Mouse (Mus musculus): ENCODE results near the gene Uqcc3.
"Not testable (repeated sequence)": the region's sequence is repeated elsewhere in the genome, so short reads cannot be mapped to it uniquely, and the experiment has no call there.

Uqcc3 gene

GRCm38 (mm10) chr19:8850402-8850901 lies 30.3 kb downstream of the Uqcc3 start, which contains the start of gene Lrrn4cl:
TSS of gene Lrrn4cl (plus strand) at chr19:8850768.
- no peak for DNase-seq (ENCODE audit: extremely low spot score, low spot score)

- DNase-seq (ENCODE audit: extremely low spot score, low spot score), result no peak
Measured at GRCm38 (mm10) chr19:8848356-8848755, 32.4 kb downstream of the Uqcc3 start.

GRCm38 (mm10) chr19:8844371-8845129 lies 36.2 kb downstream of the Uqcc3 start:
- DNase-seq (ENCODE audit: extremely low spot score, low spot score), result peak; percentile 70

- DNase-seq (ENCODE audit: extremely low spot score, low spot score), result no peak
Measured at GRCm38 (mm10) chr19:8842961-8843360, 37.8 kb downstream of the Uqcc3 start.

- no peak for DNase-seq (ENCODE audit: extremely low spot score, low spot score)
Measured at GRCm38 (mm10) chr19:8841012-8841411, 39.7 kb downstream of the Uqcc3 start.

- DNase-seq (ENCODE audit: extremely low spot score, low spot score), result no peak
Measured at GRCm38 (mm10) chr19:8839908-8840791, 40.6 kb downstream of the Uqcc3 start.

GRCm38 (mm10) chr19:8839103-8839907 lies 41.4 kb downstream of the Uqcc3 start, which contains the start of gene Gng3:
TSS of gene Gng3 (minus strand) at chr19:8839194.
- DNase-seq (ENCODE audit: extremely low spot score, low spot score), result no peak

GRCm38 (mm10) chr19:8838041-8838730 lies 42.5 kb downstream of the Uqcc3 start:
- DNase-seq (ENCODE audit: extremely low spot score, low spot score), result no peak

GRCm38 (mm10) chr19:8837251-8837791 lies 43.4 kb downstream of the Uqcc3 start, which contains the start of gene Bscl2:
TSS of gene Bscl2 (plus strand) at chr19:8837467.
- peak; percentile 87 for DNase-seq (ENCODE audit: extremely low spot score, low spot score)

- DNase-seq (ENCODE audit: extremely low spot score, low spot score), result not testable (repeated sequence)
Measured at GRCm38 (mm10) chr19:8836327-8836726, 44.4 kb downstream of the Uqcc3 start.

GRCm38 (mm10) chr19:8832971-8833370 lies 47.8 kb downstream of the Uqcc3 start:
- DNase-seq (ENCODE audit: extremely low spot score, low spot score), result no peak

GRCm38 (mm10) chr19:8831262-8831661 lies 49.5 kb downstream of the Uqcc3 start:
- DNase-seq (ENCODE audit: extremely low spot score, low spot score), result no peak

GRCm38 (mm10) chr19:8830664-8831063 lies 50.1 kb downstream of the Uqcc3 start:
- no peak for DNase-seq (ENCODE audit: extremely low spot score, low spot score)

Measured in neural tube, embryonic 10.5 days (tissue).